In genomic region chr17:47436907-47437547, GRCm38 (mm10) we compare ENCODE assay signal across 8 mouse cellular contexts. TPM values are rescaled to one million over a fixed set of nuclear protein-coding genes. Genes with fewer than 3 reads are reported as not detected.
DNase-seq lines count a peak whose midpoint lies in the region; ATAC-seq lines count a peak whose summit lies in the region.

Gene 1700001C19Rik, minus strand, starts transcription at chr17:47437376.

- DNase-seq in heart, adult 18-20 months = no peak
- peak; percentile 37 for DNase-seq in T-cell, adult 2 months (ENCODE audit: low spot score)
- DNase-seq in layer of hippocampus, adult 8-10 months (ENCODE audit: low spot score in 2 of 2) = no peak
- DNase-seq in ovary, postnatal 10 days (ENCODE audit: low spot score) = no peak
- no peak for DNase-seq in urinary bladder, adult 18-20 months (ENCODE audit: low spot score in 2 of 2)

- H3K27ac ChIP-seq in heart, embryonic 16.5 days (ENCODE audit: low read length) = no peak within 1 kb of the TSS
- H3K27ac ChIP-seq in hindbrain, embryonic 16.5 days (ENCODE audit: low read depth, low read length) = no peak within 1 kb of the TSS

- no peaks in the 10 kb centered on the region for H3K27me3 ChIP-seq in heart, embryonic 16.5 days (ENCODE audit: control insufficient read depth, insufficient read depth, low read length)
- H3K27me3 ChIP-seq in hindbrain, embryonic 16.5 days (replicated peaks; ENCODE audit: control insufficient read depth, insufficient read depth, low read length) = peaks cover 13% of the 10 kb centered on the region
- H3K27me3 ChIP-seq in megakaryocyte, embryonic 14.5 days (replicated peaks) = peaks cover 49% of the 10 kb centered on the region

- H3K9ac ChIP-seq in heart, embryonic 16.5 days (ENCODE audit: low read length) = peak within 1 kb of the TSS; percentile 80
- H3K9ac ChIP-seq in hindbrain, embryonic 16.5 days (ENCODE audit: low read depth, low read length) = peak within 1 kb of the TSS; percentile 60

- H3K36me3 ChIP-seq in heart, embryonic 16.5 days (ENCODE audit: control insufficient read depth, insufficient read depth) = no peaks in the 10 kb centered on the region
- H3K36me3 ChIP-seq in hindbrain, embryonic 16.5 days (ENCODE audit: control insufficient read depth, insufficient read depth, low read length) = no peaks in the 10 kb centered on the region
- H3K36me3 ChIP-seq in megakaryocyte, embryonic 14.5 days (replicated peaks; ENCODE audit: low read length) = no peaks in the 10 kb centered on the region

- WGBS in heart, embryonic 16.5 days = 5% methylated on average over 24 of the region's 25 CpGs
- 3% methylated on average over 24 of the region's 25 CpGs for WGBS in hindbrain, embryonic 16.5 days

- ATAC-seq in heart, embryonic 16.5 days (replicated peaks; ENCODE audit: extremely low read depth, insufficient read depth, low FRiP score) = no peak
- ATAC-seq in hindbrain, embryonic 16.5 days = no peak

- no peaks in the 10 kb centered on the region for H3K9me3 ChIP-seq in heart, embryonic 16.5 days (replicated peaks; ENCODE audit: control insufficient read depth, low read length)
- no peaks in the 10 kb centered on the region for H3K9me3 ChIP-seq in hindbrain, embryonic 16.5 days (ENCODE audit: control insufficient read depth, low read length)
- H3K9me3 ChIP-seq in megakaryocyte, embryonic 14.5 days = peaks cover 18% of the 10 kb centered on the region

- peak within 1 kb of the TSS; percentile 93 for H3K4me2 ChIP-seq in heart, embryonic 16.5 days (ENCODE audit: low read depth, low read length)
- peak within 1 kb of the TSS; percentile 91 for H3K4me2 ChIP-seq in hindbrain, embryonic 16.5 days (ENCODE audit: low read length)

- H3K4me3 ChIP-seq in heart, embryonic 16.5 days (ENCODE audit: low read length) = peak within 1 kb of the TSS; percentile 66
- peak within 1 kb of the TSS; percentile 47 for H3K4me3 ChIP-seq in hindbrain, embryonic 16.5 days (ENCODE audit: low read length)
- H3K4me3 ChIP-seq in megakaryocyte, embryonic 14.5 days (replicated peaks) = peak within 1 kb of the TSS; percentile 86

- H3K4me1 ChIP-seq in heart, embryonic 16.5 days (ENCODE audit: control insufficient read depth, insufficient read depth, low read length) = peaks cover 24% of the 10 kb centered on the region
- peaks cover 12% of the 10 kb centered on the region for H3K4me1 ChIP-seq in hindbrain, embryonic 16.5 days (ENCODE audit: control insufficient read depth, insufficient read depth, low read depth, low read length)
- peaks cover 75% of the 10 kb centered on the region for H3K4me1 ChIP-seq in megakaryocyte, embryonic 14.5 days

RNA-seq across cellular contexts. Expression of gene 1700001C19Rik, which starts in this region (rescaled TPM):
- 0.57 and 0.64 TPM in 2 replicates for polyA plus RNA-seq in heart, embryonic 16.5 days (2015; fragmentation: Nextera tagmentation; extraction: Ambion mirVana)
- not detected for total RNA-seq in heart, adult 18-20 months (2021)
- polyA plus RNA-seq in hindbrain, embryonic 16.5 days (2015; fragmentation: Nextera tagmentation; extraction: Ambion mirVana) = 0.62 and 1.1 TPM in 2 replicates
- not detected in 2 replicates for polyA plus RNA-seq in megakaryocyte, embryonic 14.5 days (2012; ENCODE audit: insufficient read depth, low replicate concordance)
- under 1 TPM in 2 of 4 experiments, not detected in 2; 0.20 to 0.22 TPM for total RNA-seq in layer of hippocampus, adult 8-10 months (2022)
